Mouse (Mus musculus) T-helper 17 cell (primary cell): ENCODE measurements around the gene Fmnl2.

Experiments
- in situ Hi-C, 2 experiments: fragments of 300-600 bp; cut with MboI, MseI; formaldehyde crosslinking; loops; 1 replicate in 1 of 2; 2 replicates in 1 of 2; pipeline ENCODE4 v1.15.1; 2025; ENCODE audit warnings: high pct_unique_total_duplicates in 2 of 2

Gene Fmnl2

DNA sequence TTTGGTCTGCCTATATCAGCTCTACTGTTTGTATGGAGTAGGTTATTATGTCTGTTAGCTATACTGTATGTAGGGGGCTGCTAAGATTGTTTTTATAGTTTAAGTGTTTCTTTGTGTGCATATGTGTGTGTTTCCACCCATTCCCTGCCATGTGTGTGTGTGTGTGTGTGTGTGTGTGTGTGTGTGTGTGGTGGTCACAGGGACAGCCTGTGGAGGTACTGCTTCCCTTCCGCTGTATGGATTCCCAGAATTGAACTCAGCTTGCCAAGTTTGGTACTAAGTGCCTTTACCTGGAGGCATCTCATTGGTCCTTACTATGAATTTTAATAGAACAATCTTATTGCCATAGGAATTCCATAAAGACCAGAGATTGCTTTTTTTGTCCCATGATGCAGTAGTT is 126.9 kb downstream of the Fmnl2 start:
- in situ Hi-C loops: no loop called here

DNA sequence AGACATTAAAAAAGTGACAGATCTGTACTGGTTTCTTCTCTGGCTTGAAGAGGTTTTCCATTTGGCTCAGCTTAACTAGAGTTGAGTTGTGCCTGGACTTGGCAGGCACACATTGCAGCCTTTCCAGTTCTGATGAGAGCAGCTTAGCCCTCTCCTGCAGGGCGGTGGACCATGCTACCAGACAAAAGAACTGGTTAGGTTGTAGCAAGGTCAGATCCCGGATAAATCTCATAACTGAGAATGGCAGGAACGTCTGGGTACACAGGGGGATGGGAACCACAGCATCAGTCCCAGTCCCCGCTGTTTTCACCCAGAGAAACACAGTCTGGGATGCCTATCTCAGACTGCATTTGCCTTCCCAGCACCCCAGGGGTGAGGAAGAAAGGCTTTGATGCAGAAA is 127.5 kb downstream of the Fmnl2 start:
- in situ Hi-C loops: no loop called here

DNA sequence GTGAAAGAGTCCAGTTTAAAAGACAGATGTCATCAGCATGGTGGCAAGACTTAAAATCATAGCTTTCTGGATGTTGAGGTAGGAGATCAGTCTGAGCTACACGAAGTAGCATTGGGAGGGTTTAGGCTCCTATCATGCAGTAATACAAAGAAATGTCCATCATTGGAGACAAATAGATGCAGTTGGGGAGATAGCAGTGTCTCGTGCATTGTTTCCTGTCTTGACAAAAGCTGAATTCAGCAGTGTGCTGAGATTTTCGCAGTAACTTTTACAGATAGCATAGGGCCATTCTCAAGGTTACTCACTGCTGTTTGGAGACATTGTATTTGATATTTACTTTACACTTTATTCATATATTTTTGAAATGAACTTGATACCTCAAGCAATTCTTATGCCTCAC is 128.7 kb downstream of the Fmnl2 start:
- in situ Hi-C loops: no loop called here

DNA sequence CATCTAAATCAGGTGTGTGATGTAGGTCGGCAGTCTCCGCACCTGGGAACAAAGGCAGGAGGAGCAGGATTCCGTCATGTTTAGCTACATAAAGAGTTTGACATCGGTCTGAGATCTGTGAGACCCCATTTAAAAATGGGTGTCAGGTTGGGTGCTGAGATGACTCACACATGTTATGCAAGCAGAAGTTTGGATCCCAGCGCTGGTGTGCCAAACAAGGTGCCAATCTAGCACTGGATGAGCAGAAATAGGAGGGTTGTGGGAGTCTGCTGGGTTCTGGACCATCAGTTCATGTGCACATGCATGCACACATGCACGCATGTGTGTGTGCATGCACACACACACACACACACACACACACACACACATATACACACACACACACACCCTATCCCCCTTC is 129.4 kb downstream of the Fmnl2 start:
- in situ Hi-C loops: no loop called here

DNA sequence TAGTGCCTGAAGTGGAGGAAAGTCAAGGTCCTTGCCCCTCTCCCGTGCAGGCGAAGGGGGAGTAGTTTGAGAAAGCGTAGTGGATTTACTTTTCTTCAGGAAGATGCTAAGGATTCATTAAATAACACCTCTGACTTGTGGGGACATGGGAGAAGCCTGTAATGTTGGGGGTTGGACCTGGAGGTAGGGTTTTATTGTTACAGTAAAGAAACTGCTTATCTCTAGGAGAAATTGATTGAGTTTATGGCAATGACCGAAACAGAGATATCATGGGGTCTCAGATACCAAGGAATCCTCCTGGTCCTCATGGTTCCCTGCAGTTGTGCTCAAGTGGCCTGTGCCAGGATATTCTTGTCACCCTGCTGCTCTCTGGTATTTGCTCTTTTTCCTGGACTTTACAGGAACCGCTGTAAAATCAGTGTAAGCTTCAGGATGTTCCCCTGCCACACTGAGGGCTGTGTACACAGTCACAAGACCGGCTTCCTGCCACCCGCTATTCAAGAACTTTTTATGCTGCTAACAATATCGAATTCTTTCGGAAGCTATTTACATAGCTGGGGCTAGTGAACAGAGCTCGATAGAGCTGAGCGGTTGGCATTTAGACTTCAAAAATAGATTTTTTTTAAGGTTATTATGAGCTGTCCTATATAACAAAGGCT is 130.1 kb downstream of the Fmnl2 start:
- in situ Hi-C loops: no loop called here

DNA sequence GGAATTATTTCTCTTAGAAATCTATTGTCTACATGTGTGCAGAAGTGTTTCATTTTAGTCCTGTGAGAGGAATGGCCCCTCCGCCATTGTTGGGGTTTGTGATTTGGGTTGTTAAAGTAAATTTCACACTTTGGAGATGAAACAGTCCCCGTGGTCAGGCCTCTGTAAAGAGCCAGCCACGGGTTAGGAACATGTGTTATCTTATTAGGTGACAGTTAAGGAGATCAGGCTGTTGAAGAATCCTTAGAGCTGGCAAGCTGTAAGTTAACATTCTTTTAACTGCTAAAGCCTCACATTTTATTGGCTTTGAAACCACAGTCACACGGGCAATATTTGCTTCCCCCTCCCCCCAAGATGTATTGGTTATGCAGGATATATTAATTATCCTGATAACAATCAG is 131.7 kb downstream of the Fmnl2 start:
- in situ Hi-C loops: no loop called here

DNA sequence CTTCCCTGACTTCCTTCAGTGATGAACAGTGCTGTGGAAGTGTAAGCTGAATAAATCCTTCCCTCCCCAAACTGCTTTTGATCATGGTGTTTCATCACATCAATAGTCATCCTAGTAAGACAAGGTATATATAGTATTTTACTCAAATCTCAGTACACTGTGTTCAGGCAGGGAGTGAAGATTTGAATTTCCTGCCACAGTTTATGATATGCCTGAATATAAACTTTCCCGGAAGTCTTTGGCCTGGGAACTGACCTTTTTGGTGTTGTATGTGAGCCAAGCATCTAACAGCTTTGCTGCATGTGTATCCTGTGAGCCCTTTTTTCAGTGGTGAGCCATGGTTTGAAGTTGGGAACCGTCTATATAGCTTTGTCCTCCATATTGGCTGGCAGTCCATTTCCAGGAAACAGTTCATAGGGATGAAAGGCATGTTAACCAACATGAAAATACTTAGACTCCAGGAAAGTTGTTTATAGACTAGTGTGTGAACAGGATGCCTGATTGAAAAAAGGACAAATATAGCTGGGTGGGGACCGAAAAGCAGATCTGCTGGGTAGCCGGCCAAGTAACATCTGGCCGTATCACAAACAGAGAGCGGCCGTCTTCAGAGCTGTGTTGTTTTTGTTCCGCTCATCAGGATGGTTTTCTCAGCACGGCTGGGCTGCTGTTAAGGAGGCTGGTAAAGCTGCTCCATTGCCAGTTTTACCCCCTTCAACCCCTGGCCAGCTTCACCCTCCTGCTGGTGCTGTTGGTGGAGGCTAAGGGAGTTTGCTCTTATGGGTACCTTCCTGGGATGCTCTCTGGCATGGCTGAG is 133.4 kb downstream of the Fmnl2 start:
- in situ Hi-C loops: no loop called here

DNA sequence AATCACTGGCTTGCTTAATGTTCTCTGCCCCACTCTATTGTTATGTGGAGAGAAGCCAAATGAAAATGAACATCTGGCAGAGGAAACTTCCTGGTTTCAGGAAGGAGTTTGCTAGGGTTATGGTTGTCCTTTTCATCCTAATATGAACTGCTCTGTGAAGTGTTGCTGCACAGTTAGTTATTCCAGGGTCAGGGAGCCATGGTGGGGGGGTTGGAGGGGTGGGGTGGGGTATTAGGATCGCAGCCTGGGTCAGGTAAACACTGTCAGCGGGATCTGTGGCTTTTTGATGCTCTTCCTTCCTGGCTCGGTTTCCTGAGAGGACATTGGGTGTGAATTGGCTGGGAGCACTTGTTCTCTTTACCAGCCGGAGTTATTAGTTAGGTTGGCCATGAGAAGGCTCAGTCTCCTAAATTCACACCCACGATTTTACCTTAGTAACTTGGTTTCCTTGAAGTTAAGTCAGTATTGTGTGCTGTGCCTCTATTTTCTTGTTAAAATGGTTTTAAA is 134.1 kb downstream of the Fmnl2 start:
- in situ Hi-C loops: no loop called here

DNA sequence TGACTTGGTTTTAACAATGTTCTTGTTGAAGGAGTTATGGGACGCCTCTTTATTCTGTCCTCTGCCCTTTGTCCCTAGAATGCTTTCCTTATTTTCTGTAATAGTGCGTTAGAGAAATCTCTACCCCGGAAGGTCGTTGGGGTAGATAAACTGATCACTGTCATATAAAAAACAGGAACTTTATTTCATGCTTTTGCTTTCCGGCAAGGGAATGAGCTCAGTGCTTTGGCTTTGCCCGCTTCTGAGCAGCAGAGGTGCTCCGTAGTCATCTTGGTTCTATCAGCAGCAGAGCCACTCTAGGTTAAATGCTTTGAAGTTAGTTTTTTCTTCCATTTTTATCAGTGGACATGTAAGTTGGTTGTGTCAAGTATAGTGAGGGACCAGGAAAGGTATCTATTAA is 135.6 kb downstream of the Fmnl2 start:
- in situ Hi-C loops: no loop called here

DNA sequence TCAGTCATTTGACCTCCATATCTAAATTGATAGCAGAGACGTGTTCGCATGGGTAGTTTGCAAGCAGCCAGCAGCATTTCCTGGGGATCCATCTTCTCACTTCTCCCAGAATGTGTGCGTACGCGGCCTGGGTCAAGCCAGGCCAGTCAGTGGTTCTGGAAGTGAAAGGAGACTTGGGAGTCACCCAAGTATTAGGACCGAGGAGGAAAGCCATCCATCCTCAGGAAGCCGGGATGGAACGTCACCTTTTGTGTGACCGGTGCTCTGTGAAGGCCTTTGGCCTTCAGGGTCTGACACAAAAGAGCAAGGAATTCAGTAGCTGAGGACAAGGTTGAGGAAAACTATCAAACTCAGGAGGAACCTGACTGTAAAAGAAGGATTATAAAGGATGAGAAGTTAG is 136.9 kb downstream of the Fmnl2 start:
- in situ Hi-C loops: no loop called here

DNA sequence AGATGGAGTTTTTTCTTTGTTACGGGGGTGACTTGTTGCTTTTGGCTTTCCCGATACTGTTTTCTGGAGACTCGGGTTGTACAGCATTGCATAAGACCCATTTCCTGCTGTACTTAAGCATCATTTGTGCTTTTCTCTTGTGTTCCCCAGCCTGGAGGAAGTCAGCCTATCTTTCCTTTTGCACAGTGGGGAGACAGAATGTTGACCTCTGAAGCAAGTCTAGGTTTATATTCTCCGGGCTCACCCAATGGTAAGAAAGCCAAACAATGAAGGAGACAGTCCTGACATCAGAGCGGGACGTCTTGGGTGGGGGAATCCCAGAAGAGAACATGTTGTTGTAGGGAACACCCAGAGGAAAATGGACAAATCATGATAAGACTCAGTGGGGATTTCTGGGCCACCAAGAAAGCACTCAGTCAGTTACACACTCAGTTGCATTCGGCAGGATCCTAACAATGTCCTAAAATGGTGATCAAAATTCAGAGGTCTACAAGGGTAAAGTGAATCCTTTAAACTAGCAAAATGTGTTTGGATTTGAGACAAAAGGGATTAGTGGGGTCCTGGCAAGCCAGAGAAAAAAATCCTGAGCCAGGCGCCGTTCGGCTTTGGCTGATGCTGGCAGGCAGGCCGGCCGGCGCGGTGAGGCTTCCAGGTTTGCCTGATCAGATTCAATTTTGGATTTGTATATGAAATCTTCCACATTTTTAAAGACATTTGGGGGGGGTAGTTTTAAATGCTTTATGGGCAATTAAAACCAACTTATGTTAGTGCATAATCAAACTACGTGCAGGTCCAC is 140.5 kb downstream of the Fmnl2 start:
- in situ Hi-C loops: no loop called here

DNA sequence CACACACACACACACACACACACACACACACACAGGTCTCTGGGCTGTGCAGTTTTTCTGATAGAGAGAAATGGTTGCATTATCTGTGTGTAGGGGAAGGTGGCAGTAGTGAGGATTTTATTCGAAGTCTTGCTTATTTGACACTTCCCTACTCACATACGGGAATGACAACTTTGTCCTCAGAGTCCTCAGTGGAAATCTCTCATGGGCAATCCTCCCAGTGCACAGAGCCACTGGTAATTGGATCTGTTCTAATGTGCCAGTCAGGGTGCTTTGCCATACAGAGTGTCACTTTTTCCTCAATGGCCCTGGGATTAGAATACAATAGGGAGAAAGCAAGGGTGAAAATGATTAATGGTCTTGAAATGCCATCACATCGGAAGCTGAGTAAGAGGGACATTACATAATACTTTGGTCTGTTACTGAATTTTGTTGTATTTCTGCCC is 141.9 kb downstream of the Fmnl2 start:
- in situ Hi-C loops: no loop called here

DNA sequence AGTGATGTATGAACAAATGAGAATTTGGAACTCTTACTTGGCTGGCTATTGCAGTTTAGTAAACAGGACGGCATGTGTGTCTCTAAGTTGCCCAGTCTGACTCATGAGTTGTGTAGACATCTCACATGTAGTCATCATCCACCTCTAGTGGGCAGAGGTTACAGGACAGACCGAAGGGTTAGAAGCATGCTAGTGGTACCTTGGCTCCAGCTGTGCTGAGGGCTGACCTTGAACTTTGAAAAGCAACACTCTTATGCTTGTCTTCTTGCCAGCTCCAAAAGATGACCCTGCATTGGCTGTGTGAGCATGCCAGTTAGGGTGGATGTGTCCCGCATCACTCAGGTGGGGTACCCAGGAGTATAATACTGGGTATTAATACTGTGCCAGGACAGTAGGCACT is 142.8 kb downstream of the Fmnl2 start:
- in situ Hi-C loops: loop anchor here in 1 of 2 experiments (25.0 kb wide), 1 partner anchor 1937 kb away; no protein-coding TSS in a partner anchor

DNA sequence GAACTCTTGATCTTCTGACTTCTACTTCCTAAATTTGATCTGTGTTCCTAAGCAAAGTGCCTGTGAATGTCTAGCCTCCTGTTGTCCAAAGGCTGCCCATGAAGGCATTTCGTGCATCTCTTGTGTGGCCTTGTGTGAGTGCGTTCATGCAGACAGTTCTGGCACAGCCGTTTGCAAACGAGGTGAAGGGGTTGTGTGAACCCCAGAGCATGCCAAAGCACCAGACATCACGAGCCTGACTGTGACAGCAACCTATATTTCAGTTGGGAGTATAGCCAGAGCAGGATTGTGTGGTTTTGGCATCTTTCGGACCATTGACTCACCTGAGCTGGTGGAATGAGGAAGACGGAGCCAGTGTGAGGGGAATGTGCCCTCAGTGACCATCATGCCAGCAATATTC is 148.5 kb downstream of the Fmnl2 start:
- in situ Hi-C loops: loop anchor here in 1 of 2 experiments (25.0 kb wide), 1 partner anchor 1931 kb away; no protein-coding TSS in a partner anchor

DNA sequence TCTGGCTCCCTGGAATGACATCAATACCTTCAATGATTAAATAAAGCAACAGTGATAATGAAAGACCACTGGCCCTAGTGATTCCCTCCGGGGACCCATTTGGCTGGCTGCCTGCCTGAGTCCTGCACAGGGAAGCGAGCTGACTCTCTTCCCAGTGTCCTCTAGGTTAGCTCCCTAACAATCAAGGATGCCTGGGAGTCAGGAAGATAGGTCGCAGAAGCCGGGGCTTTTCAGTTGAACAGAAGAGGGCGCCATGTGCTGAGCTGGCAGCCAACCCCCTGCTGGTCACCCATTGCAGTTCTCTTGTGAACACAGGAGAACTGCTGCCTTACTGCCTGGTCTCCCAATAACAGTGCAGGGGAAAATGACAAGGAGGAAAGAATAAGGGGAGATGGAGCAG is 149.5 kb downstream of the Fmnl2 start:
- in situ Hi-C loops: loop anchor here in 1 of 2 experiments (25.0 kb wide), 1 partner anchor 1930 kb away; no protein-coding TSS in a partner anchor

DNA sequence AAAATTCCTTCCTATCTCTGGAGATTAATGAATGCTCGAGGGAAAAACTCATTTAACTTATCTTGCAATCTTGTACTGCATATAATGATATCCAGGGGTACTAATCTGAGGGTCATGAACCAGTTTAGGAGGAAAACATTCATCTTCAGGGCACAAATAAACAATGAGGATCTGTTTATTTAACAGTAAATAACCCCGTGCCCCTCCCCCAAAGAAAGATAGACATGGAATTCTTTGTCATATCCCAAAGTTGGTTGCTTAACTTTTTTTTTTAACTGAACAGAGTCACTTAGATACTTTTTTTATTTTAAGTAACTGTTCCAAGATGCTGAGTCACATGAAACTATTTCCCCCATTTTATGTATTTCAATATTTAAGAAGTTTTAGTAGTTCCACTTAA is 155.4 kb downstream of the Fmnl2 start:
- in situ Hi-C loops: loop anchor here in 1 of 2 experiments (25.0 kb wide), 1 partner anchor 1924 kb away; no protein-coding TSS in a partner anchor

DNA sequence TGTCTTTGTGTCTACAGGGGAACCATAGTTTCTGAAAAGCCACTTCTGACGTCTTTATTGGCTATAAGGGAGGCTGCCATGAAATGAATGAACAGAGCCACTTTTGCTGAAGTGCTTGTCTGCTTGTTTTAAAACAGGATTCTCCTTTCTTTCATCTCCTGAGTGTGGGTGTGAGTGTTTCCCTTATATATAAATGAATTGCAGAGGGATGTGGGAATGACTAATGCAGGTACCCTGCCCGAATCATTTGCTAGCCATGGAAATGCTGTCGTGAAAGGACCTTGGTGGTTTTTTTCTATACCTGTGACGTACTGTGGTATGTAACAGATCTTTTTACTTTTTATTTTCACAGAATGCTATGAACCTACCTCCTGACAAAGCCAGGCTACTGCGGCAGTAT is 156.8 kb downstream of the Fmnl2 start:
- in situ Hi-C loops: loop anchor here in 1 of 2 experiments (25.0 kb wide), 1 partner anchor 1923 kb away; no protein-coding TSS in a partner anchor

DNA sequence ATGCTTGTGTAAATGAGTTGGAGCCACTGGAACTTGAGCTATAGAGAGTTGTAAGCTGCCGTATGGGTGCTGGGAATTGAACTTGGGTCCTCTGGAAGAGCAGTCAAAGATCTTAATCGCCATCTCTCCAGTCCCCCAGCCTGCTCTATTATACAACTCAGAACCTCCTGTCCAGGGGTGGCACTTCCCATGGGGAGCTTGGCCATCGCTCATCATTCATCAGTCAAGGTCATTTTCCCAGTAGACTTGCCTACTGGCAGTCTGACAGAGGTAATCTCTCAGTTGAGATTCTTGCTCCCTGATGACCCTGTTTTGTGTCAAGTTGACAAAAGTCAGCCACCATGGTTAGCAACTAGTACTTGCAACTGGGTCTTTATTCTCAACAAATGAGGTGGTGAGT is 165.3 kb downstream of the Fmnl2 start:
- in situ Hi-C loops: loop anchor here in 1 of 2 experiments (25.0 kb wide), 1 partner anchor 1914 kb away; no protein-coding TSS in a partner anchor

DNA sequence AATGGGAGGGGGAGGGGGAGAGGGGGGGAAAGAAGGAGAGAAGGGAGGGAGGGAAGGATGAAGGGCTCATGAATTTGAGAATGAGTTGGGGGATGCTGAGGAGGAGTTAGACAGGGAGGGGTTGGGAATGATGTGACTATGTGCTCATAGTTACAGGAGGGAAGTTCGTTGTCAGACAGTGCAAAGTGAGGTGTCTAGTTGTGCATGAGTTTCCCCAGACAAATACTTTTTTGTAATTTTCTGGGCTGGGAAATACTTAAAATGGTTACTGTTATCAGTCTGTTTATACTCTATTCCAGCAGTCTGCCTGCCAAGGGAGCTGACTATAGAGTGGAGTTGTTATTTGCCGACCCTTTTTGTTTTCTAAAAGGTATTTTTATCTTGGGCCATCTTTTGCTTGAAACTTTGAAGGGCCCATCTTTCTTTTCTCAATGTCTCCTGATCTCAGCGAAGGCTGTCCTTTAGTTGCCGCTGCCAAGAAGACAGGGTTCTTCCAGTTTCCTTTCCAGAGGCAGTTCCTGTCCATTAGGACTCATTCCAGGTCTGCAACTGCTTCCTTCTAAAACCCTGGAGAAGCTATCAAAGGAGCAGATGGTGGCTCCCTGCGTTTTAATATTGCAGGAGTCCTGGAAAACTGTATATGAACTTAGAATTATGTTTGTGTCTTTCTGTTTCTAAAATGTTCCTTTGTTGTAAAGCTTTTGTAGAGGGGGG is 168.6 kb downstream of the Fmnl2 start:
- in situ Hi-C loops: no loop called here

DNA sequence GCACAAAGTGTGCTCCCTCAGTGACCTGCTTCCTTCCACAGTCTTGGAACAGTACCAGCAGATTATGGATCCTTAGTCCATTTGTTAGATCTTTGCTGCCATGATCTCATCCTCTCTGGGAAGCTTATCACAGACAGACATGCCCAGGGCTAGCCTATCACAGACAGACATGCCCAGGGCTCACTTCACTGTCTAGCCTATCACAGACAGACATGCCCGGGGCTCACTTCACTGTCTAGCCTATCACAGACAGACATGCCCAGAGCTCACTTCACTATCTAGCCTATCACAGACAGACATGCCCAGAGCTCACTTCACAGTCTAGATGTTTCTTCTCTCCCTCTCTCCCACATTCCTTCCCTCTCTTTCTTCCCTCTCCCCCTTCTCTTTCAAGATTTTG is 171.2 kb downstream of the Fmnl2 start:
- in situ Hi-C loops: no loop called here
